Mouse (Mus musculus) erythroblast, adult 5-6 weeks (primary cell): ENCODE data around the gene Coq9. TPM values are rescaled to one million over a fixed set of nuclear protein-coding genes. Genes with fewer than 3 reads are reported as not detected.
"Not testable (repeated sequence)": the region's sequence is repeated elsewhere in the genome, so short reads cannot be mapped to it uniquely, and the experiment has no call there.

ENCODE experiments used
- ATAC-seq: replicated peaks from 2 replicates; pipeline ENCODE4 v1.8.0; 2016; ENCODE audit warnings: moderate number of reproducible peaks, mild to moderate bottlenecking, moderate TSS enrichment, inconsistent platforms; ENCODE audit not compliant: poor library complexity, low FRiP score, severe bottlenecking
- total RNA-seq, 2 experiments: library from RNA; stranded (forward) in 1 of 2; stranded (reverse) in 1 of 2; fragments of 150-400 nt in 1 of 2; fragments of 200-764, 138-1000 nt in 1 of 2; gene quantifications; 2 replicates each; pipeline versions ENCODE4 v1.2.3 to v1.2.4; 2015 to 2017; ENCODE audit warnings: low replicate concordance in 2 of 2

The Coq9 gene
- total RNA-seq, 2 experiments from 2014 or later = 4.4 to 54.5 TPM

- peak; percentile 35 for ATAC-seq
Measured at GRCm38 (mm10) chr8:94819671-94820179, 18.4 kb upstream of the Coq9 start.

GRCm38 (mm10) chr8:94820553-94820952, 17.6 kb upstream of the Coq9 start:
- ATAC-seq = no peak

- ATAC-seq = no peak
Measured at GRCm38 (mm10) chr8:94821381-94821780, 16.7 kb upstream of the Coq9 start.

GRCm38 (mm10) chr8:94822637-94823560, 15.2 kb upstream of the Coq9 start:
- ATAC-seq = peak; percentile 84

GRCm38 (mm10) chr8:94825170-94825569, 13.0 kb upstream of the Coq9 start:
- ATAC-seq = no peak

GRCm38 (mm10) chr8:94826210-94826609, 11.9 kb upstream of the Coq9 start:
- no peak for ATAC-seq

- ATAC-seq = no peak
Measured at GRCm38 (mm10) chr8:94828284-94828683, 9.8 kb upstream of the Coq9 start.

GRCm38 (mm10) chr8:94833901-94834405, 4.2 kb upstream of the Coq9 start:
- ATAC-seq = not testable (repeated sequence)

- ATAC-seq = not testable (repeated sequence)
Measured at GRCm38 (mm10) chr8:94835751-94836150, 2.4 kb upstream of the Coq9 start.

GRCm38 (mm10) chr8:94836456-94837240, 1.5 kb upstream of the Coq9 start:
- peak; percentile 10; the same call in 1 of the 2 replicates for ATAC-seq

- peak; percentile 68 for ATAC-seq
Measured at GRCm38 (mm10) chr8:94838600-94838999, 479 bp downstream of the Coq9 start.

GRCm38 (mm10) chr8:94841183-94841582, 3.1 kb downstream of the Coq9 start:
- no peak for ATAC-seq

GRCm38 (mm10) chr8:94850049-94850448, 11.9 kb downstream of the Coq9 start:
- no peak for ATAC-seq

- not testable (repeated sequence) for ATAC-seq
Measured at GRCm38 (mm10) chr8:94854761-94855160, 16.6 kb downstream of the Coq9 start.

GRCm38 (mm10) chr8:94857011-94857345, 18.9 kb downstream of the Coq9 start:
- peak; percentile 32 for ATAC-seq

GRCm38 (mm10) chr8:94857346-94858173, 19.4 kb downstream of the Coq9 start, which contains the start of gene Polr2c:
Gene Polr2c, plus strand, starts transcription at chr8:94857450.
- peak; percentile 81 for ATAC-seq

- ATAC-seq = peak; percentile 68
Measured at GRCm38 (mm10) chr8:94861352-94861910, 23.3 kb downstream of the Coq9 start.

GRCm38 (mm10) chr8:94862487-94863220, 24.5 kb downstream of the Coq9 start:
- no peak for ATAC-seq
